Mouse (Mus musculus) CD4-positive naive resting alpha-beta T cell, adult 76 days (primary cell): Measurements from ENCODE around the gene Rnaseh2c. TPM values are rescaled to one million over a fixed set of nuclear protein-coding genes. Genes with fewer than 3 reads are reported as not detected.

Source experiments
- total RNA-seq: library from RNA; stranded (reverse); gene quantifications from one replicate; pipeline ENCODE4 v1.2.4, GENCODE M21; 2023

Gene Rnaseh2c
- 78.0 TPM for total RNA-seq

DNA sequence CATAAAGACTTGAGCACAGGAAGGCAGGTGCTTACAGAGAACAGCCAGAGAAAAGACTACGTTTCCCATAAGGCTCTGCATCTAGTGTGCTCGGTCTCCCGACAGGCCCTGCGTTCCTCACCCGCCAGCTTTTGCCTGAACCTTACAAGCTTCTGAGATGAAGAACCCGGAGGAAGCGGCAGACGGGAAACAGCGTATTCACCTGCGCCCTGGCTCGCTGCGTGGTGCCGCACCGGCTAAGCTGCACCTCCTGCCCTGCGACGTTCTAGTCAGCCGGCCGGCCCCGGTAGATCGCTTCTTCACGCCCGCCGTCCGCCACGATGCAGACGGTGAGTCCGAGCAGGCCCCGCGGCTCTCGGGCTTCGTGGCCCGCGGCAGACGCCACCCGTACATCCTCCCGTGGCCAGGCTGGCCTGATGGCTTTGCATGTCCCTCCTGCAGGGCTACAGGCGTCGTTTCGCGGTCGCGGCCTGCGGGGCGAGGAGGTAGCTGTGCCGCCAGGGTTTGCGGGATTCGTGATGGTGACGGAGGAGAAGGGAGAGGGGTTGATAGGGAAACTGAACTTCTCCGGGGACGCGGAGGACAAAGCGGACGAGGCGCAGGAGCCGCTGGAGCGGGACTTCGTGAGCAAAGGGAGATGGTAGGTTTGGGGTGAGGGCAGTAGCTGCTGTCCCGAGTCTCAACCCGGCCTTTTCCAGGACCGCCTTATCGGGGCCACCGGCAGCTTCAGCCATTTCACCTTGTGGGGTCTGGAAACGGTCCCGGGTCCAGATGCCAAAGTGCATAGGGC, at the start of gene Rnaseh2c:
Rnaseh2c (plus strand) TSS at position 122 of the 790 bp plus-strand sequence.

DNA sequence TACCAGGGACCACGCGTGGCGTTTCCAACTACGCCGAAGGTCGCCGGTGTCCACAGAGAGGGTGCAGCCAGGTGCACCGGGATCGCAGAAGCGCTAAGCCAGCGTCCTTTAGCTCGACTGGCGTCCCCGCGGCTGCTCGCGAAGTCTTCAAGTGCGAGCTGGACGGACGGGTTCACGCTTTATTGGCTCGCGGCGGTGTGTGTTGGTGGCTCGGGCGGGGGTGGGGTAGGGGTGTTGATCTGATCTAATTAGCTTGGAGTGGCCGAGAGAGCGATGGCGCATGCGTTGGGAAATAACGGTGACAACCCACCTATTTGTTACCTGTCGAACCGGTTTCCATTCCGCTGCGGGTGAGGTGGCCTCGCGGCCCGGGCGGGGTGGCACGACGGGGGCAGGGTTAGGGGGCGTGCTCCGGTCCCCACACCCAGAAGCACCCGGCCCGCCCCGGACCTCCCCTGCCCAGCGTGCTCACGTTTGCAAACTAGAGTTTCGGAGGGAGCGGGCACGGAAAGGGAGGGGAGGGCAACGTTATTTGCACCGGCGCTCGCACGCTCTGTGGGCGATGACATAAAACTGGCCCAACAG, 41.1 kb upstream of the Rnaseh2c start, which contains the start of gene Ovol1:
Ovol1 (minus strand) TSS at position 190 of the 585 bp plus-strand sequence.

GRCm38 (mm10) chr19:5567534-5568469, 33.9 kb upstream of the Rnaseh2c start, which contains the start of gene Ap5b1:
Gene Ap5b1, plus strand, starts transcription at chr19:5568025.

DNA sequence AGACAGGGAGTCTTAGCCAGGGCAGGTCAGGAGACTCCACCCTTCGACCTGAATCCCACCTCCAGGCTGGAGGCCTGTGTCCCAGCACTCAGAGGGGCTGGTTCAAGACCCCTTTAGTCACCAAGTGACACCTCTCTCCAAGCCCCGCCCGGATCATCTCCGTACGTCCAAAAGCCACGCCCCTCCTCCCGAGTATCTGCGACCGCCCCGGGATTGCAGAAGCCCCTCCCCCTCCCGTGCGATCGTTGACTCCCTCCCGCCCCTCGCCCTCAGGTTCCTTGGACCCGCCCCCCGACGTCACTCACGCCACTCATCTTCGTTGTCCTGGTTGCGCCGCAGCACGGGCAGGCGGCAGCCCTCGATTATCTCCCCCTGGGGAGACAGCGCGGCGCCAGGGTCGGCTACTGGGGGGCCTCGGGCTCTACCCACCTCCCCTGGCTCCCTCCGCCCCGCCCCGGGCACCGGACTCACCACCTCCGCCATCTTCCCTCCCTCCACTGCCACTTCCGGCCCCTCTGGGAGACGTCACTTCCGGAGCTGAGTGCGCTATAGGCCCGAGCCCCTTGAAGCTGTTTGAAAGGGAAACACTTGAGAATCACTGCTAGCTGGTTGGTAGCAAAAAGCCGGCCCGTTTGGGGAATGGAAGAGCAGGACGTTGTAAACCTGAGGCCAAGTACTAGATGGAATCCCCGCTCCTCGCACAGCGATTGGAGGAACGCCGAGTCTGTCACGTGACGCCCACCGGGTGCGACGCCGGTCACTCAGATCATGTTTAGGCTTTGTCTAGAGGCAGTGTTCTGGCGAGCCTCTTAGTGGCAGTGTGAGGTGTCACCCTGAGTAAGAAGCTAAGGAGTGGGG, 8.1 kb downstream of the Rnaseh2c start, which contains the start of gene Kat5:
Kat5 (minus strand) TSS at position 691 of the 858 bp plus-strand sequence.

GRCm38 (mm10) chr19:5637069-5638047, 35.7 kb downstream of the Rnaseh2c start, which contains the start of gene Rela:
Gene Rela, plus strand, starts transcription at chr19:5637483.

Other genes starting within 250 kb of the Rnaseh2c start
- 31.3 TPM for gene Eif1ad, start 235.1 kb upstream of the Rnaseh2c start, total RNA-seq
- gene Banf1, start 234.7 kb upstream of the Rnaseh2c start, total RNA-seq = 87.0 TPM
- gene Sart1, start 213.2 kb upstream of the Rnaseh2c start, total RNA-seq = 189 TPM
- gene Tsga10ip, start 199.3 kb upstream of the Rnaseh2c start, total RNA-seq = not detected
- gene Drap1, start 176.9 kb upstream of the Rnaseh2c start, total RNA-seq = 164 TPM
- gene AI837181, start 176.7 kb upstream of the Rnaseh2c start, total RNA-seq = 54.1 TPM
- gene Fosl1, start 154.3 kb upstream of the Rnaseh2c start, total RNA-seq = 0.79 TPM
- gene Ccdc85b, start 144.0 kb upstream of the Rnaseh2c start, total RNA-seq = 6.2 TPM
- gene Fibp, start 141.3 kb upstream of the Rnaseh2c start, total RNA-seq = 82.7 TPM
- gene Ctsw, start 133.4 kb upstream of the Rnaseh2c start, total RNA-seq = 43.6 TPM
- not detected for gene Efemp2, start 127.9 kb upstream of the Rnaseh2c start, total RNA-seq
- gene Mus81, start 113.5 kb upstream of the Rnaseh2c start, total RNA-seq = 38.5 TPM
- gene Cfl1, start 111.4 kb upstream of the Rnaseh2c start, total RNA-seq = 1,344 TPM
- not detected for gene 1700020D05Rik, start 98.1 kb upstream of the Rnaseh2c start, total RNA-seq
- gene Snx32, start 91.3 kb upstream of the Rnaseh2c start, total RNA-seq = 4.8 TPM
- not detected for gene Ovol1, start 41.2 kb upstream of the Rnaseh2c start, total RNA-seq
- 17.9 TPM for gene Ap5b1, start 33.8 kb upstream of the Rnaseh2c start, total RNA-seq
- 144 TPM for gene Kat5, start 8.4 kb downstream of the Rnaseh2c start, total RNA-seq
- 151 TPM for gene Rela, start 35.6 kb downstream of the Rnaseh2c start, total RNA-seq
- gene Sipa1, start 61.8 kb downstream of the Rnaseh2c start, total RNA-seq = 171 TPM
- 50.6 TPM for gene Map3k11, start 86.9 kb downstream of the Rnaseh2c start, total RNA-seq
- 181 TPM for gene Pcnx3, start 87.0 kb downstream of the Rnaseh2c start, total RNA-seq
- gene Kcnk7, start 102.5 kb downstream of the Rnaseh2c start, total RNA-seq = not detected
- gene Ehbp1l1, start 124.4 kb downstream of the Rnaseh2c start, total RNA-seq = 30.5 TPM
- 18.5 TPM for gene Fam89b, start 127.8 kb downstream of the Rnaseh2c start, total RNA-seq
- not detected for gene Ltbp3, start 139.0 kb downstream of the Rnaseh2c start, total RNA-seq
- 74.2 TPM for gene Scyl1, start 169.5 kb downstream of the Rnaseh2c start, total RNA-seq